Mouse (Mus musculus): ENCODE data around the gene Sf3a1. TPM values are rescaled to one million over a fixed set of nuclear protein-coding genes. Genes with fewer than 3 reads are reported as not detected.

The Sf3a1 gene
- total RNA-seq, 2 experiments from 2014 or later: 72.7 TPM

- DNase-seq (ENCODE audit: low spot score in 2 of 2): no peak
Observed at GRCm38 (mm10) chr11:4214572-4214971, 54.4 kb downstream of the Sf3a1 start.

GRCm38 (mm10) chr11:4215061-4215460 is 54.9 kb downstream of the Sf3a1 start:
- no peak for DNase-seq (ENCODE audit: low spot score in 2 of 2)

- no peak for DNase-seq (ENCODE audit: low spot score in 2 of 2)
Observed at GRCm38 (mm10) chr11:4216248-4217000, 56.3 kb downstream of the Sf3a1 start.

- peak; percentile 50 to 68 for DNase-seq (ENCODE audit: low spot score in 2 of 2)
Observed at GRCm38 (mm10) chr11:4217914-4218629, 57.9 kb downstream of the Sf3a1 start, which contains the start of gene Castor1. Castor1 (plus strand) TSS chr11:4218225.

GRCm38 (mm10) chr11:4218637-4219036 is 58.5 kb downstream of the Sf3a1 start:
- no peak for DNase-seq (ENCODE audit: low spot score in 2 of 2)

GRCm38 (mm10) chr11:4219317-4219751 is 59.2 kb downstream of the Sf3a1 start:
- peak; percentile 46 to 85 for DNase-seq (ENCODE audit: low spot score in 2 of 2)

- DNase-seq (ENCODE audit: low spot score in 2 of 2): no peak
Observed at GRCm38 (mm10) chr11:4219908-4220307, 59.8 kb downstream of the Sf3a1 start.

- DNase-seq (ENCODE audit: low spot score in 2 of 2): peak; percentile 32 to 69
Observed at GRCm38 (mm10) chr11:4220443-4221400, 60.6 kb downstream of the Sf3a1 start.

- no peak for DNase-seq (ENCODE audit: low spot score in 2 of 2)
Observed at GRCm38 (mm10) chr11:4222046-4222950, 62.1 kb downstream of the Sf3a1 start.

GRCm38 (mm10) chr11:4223393-4224188 is 63.4 kb downstream of the Sf3a1 start:
- no peak for DNase-seq (ENCODE audit: low spot score in 2 of 2)

GRCm38 (mm10) chr11:4224223-4224622 is 64.1 kb downstream of the Sf3a1 start:
- DNase-seq (ENCODE audit: low spot score in 2 of 2): no peak

GRCm38 (mm10) chr11:4226569-4227325 is 66.6 kb downstream of the Sf3a1 start:
- no peak for DNase-seq (ENCODE audit: low spot score in 2 of 2)

- DNase-seq (ENCODE audit: low spot score in 2 of 2): no peak
Observed at GRCm38 (mm10) chr11:4228463-4228862, 68.3 kb downstream of the Sf3a1 start.

GRCm38 (mm10) chr11:4229841-4230240 is 69.7 kb downstream of the Sf3a1 start:
- DNase-seq (ENCODE audit: low spot score in 2 of 2): no peak

- DNase-seq (ENCODE audit: low spot score in 2 of 2): no peak
Observed at GRCm38 (mm10) chr11:4231435-4231834, 71.3 kb downstream of the Sf3a1 start.

All from layer of hippocampus, adult 18-20 months (tissue).